Mouse (Mus musculus) small intestine, adult 2 months (tissue): ENCODE results near the gene Arl4c.

Source experiments
- CTCF ChIP-seq: fragments of 200-500 bp; IDR thresholded peaks from 2 replicates; pipeline ENCODE4 v1.5.1; 2012; ENCODE audit warnings: low read depth, mild to moderate bottlenecking, control low read depth, inconsistent platforms, low read length, moderate library complexity, mixed read lengths; ENCODE audit not compliant: insufficient replicate concordance, insufficient read length; ENCODE audit errors: extremely low read depth
- POLR2A ChIP-seq: fragments of 200-500 bp; IDR thresholded peaks from 2 replicates; pipeline ENCODE4 v1.6.1; 2012; ENCODE audit warnings: low read depth, mild to moderate bottlenecking, control low read depth, inconsistent platforms, low read length, moderate library complexity

GRCm38 (mm10) chr1:88642735-88643134 is 59.3 kb downstream of the Arl4c start:
- no peak for TF ChIP-seq POLR2A
- TF ChIP-seq CTCF: no peak
